Mouse (Mus musculus) megakaryocyte progenitor cell, adult 5-6 weeks (primary cell): Measurements from ENCODE around the gene Cpne8. TPM values are rescaled to one million over a fixed set of nuclear protein-coding genes. Genes with fewer than 3 reads are reported as not detected.
"Not testable (repeated sequence)": the region's sequence is repeated elsewhere in the genome, so short reads cannot be mapped to it uniquely, and the experiment has no call there.

Source experiments
- ATAC-seq: replicated peaks from 2 replicates; pipeline ENCODE4 v1.8.0; 2016; ENCODE audit warnings: mild to moderate bottlenecking, moderate TSS enrichment, inconsistent platforms; ENCODE audit not compliant: poor library complexity
- total RNA-seq, 2 experiments: library from RNA; stranded (forward) in 1 of 2; stranded (reverse) in 1 of 2; fragments of 157-497, 149-512 nt in 1 of 2; fragments of 200-1000 nt in 1 of 2; gene quantifications; 2 replicates each; pipeline versions ENCODE4 v1.2.3 to v1.2.4; 2015 to 2017

Gene Cpne8
- total RNA-seq, 2 experiments from 2014 or later = not detected

DNA sequence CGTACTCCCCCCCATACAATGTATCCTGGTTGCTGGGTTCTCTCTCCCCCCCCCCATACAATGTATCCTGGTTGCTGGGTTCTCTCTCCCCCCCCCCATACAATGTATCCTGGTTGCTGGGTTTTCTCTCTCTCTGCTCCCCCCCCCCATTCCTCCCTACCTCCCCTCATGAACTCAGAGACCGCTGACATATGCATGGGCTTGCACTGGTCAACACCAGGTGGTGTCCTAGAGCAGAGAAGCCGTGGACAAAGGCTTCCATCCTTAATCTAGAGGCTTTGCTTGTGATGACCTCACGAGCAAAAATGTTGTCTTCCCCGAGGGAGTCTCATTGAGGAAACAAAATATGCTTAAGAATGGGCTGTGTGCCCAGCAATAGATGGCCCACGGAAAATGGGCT is 187.7 kb downstream of the Cpne8 start:
- no peak for ATAC-seq

GRCm38 (mm10) chr15:90490186-90490585 is 189.0 kb downstream of the Cpne8 start:
- no peak for ATAC-seq

DNA sequence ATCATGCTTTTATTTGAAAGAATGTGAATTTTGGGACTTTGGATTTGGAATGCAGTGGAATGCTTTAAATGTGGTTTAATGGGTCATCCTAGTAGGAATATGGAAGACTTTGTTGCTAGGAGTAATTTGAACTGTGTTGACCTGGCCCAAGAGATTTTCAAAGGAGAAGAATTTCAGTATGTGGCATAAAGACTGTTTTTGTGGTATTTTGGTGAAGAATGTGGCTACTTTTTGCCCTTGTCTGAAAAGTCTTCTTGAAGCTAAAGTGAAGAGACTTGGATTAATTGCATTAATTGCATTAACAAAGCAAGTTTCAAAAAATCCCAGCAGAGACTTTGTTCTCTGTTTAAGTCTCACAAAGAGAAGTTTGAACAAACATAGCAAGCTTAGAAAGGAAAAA is 208.7 kb downstream of the Cpne8 start:
- ATAC-seq = not testable (repeated sequence)

DNA sequence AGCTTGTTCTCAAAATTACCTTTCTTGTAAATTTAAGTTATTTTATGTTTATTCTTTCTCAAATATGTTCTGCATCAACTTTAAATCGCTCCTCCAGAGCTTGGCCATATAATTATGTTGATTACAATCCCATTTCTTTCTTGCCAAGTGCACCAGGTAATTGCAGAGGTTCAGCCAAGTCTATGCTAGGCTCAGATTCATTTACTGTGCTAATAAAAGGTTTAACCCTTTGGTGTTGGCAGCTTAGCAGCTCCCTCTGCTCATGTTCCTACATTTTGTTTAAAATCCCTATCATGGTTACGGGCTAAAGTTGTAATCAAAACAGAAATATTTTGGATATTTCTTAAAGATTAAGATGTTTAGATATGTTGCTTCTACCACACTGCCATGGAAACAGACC is 216.0 kb downstream of the Cpne8 start:
- ATAC-seq = no peak

DNA sequence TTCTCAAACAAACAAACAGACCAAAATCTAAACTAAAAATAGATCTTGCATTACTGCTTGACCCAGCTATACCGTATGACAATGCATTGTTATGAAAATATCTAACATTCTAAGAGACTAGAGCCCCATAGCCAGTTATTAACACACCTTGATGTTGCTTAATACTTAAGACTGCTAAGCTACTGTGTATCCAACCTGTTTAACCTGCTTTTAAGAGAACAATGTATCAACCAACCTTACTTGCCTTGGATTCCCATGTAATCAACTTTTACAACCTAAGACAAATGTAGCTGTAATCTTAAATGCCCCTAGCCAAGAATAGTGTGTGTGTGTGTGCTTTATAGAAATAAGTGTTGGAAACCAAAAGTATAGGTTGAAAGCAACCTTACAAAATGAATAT is 233.2 kb downstream of the Cpne8 start:
- ATAC-seq = no peak
